Mouse (Mus musculus) embryonic facial prominence, embryonic 14.5 days (tissue): ENCODE measurements around the gene Fam133b. TPM values are rescaled to one million over a fixed set of nuclear protein-coding genes. Genes with fewer than 3 reads are reported as not detected.
"Not testable (repeated sequence)": the region's sequence is repeated elsewhere in the genome, so short reads cannot be mapped to it uniquely, and the experiment has no call there.

Experiments used
- ATAC-seq: fragments of 200-750 bp; cut with Nextera tagmentation; 2 replicates; pipeline ENCODE4 v1.8.0; 2017; ENCODE audit warnings: low read depth, moderate number of reproducible peaks, moderate TSS enrichment
- DNase-seq: peaks from one replicate; pipeline ENCODE4 v3.0.0-alpha.2; 2015; ENCODE audit warnings: low spot score
- H3K27ac ChIP-seq: fragments of 300-500 bp; sonication (generic); replicated peaks from 2 replicates; pipeline ENCODE4 v1.5.1; 2014; ENCODE audit warnings: low read depth, mild to moderate bottlenecking, low read length, moderate library complexity
- H3K27me3 ChIP-seq: fragments of 300-500 bp; sonication (generic); replicated peaks from 2 replicates; pipeline ENCODE4 v1.6.1; 2014; ENCODE audit warnings: low read length; ENCODE audit not compliant: control insufficient read depth, insufficient read depth
- H3K36me3 ChIP-seq: fragments of 300-500 bp; sonication (generic); 2 replicates; pipeline ENCODE4 v1.6.1; 2014; ENCODE audit warnings: low read length, mixed read lengths; ENCODE audit not compliant: control insufficient read depth, insufficient read depth
- H3K4me1 ChIP-seq: fragments of 300-500 bp; sonication (generic); 2 replicates; pipeline ENCODE4 v1.6.1; 2014; ENCODE audit warnings: antibody characterized with exemption, low read length; ENCODE audit not compliant: control insufficient read depth, insufficient read depth
- H3K4me2 ChIP-seq: fragments of 300-500 bp; sonication (generic); 2 replicates; pipeline ENCODE4 v1.6.1; 2014; ENCODE audit warnings: low read depth, mild to moderate bottlenecking, low read length, moderate library complexity, mixed read lengths
- H3K4me3 ChIP-seq: fragments of 300-500 bp; sonication (generic); 2 replicates; pipeline ENCODE4 v1.5.1; 2014; ENCODE audit warnings: low read depth, mild to moderate bottlenecking, low read length
- H3K9ac ChIP-seq: fragments of 300-500 bp; sonication (generic); 2 replicates; pipeline ENCODE4 v1.6.1; 2014; ENCODE audit warnings: low read depth, mild to moderate bottlenecking, low read length, moderate library complexity, mixed read lengths
- H3K9me3 ChIP-seq: fragments of 300-500 bp; sonication (generic); 2 replicates; pipeline ENCODE4 v1.6.1; 2016; ENCODE audit warnings: low read length; ENCODE audit not compliant: control insufficient read depth
- WGBS: fragments of 180-500 bp; shearing (Covaris S2); extraction: QIAGEN DNeasy Blood & Tissue Kit; methylation state at CpG from one replicate; pipeline ENCODE4 v1.1.7; 2014; 5-methylcytosine and 5-hydroxymethylcytosine counted together
- polyA plus RNA-seq: library from polyadenylated mRNA; unstranded; fragments of >200 nt; fragmentation: Nextera tagmentation; extraction: Ambion mirVana; gene quantifications from 2 replicates; pipeline ENCODE4 v1.2.1, GENCODE M21; 2014

Fam133b gene
- polyA plus RNA-seq, 1 experiment from 2014 or later, result 27.2 TPM

DNA sequence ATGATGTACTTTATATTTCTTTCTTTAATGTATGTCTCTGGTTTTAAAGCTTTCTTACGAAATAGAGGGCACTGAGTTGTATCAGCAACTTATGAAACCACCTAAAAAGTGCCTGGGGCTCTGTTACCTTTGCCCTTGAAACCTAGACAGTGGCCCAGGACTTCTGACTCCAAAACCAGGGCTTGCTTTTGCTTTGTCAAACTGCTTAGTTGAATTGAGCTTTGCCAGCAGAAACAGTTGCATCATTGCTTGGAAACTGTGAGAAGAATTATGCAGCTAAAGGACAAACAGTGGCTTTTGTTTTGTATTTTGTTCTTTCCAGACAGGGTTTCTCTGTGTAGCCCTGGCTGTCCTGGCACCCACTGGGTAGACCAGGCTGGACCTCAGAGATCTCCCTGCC lies 56.7 kb downstream of the Fam133b start:
- Histone ChIP-seq H3K4me1 (peaks cover 2% of the 10 kb centered on the region; the same call in 1 of the 2 replicates), H3K36me3 (peaks cover 13% of the 10 kb centered on the region), H3K9ac (no peak overlapping the region), H3K4me2 (no peak overlapping the region), H3K27ac (no peak overlapping the region), H3K4me3 (no peak overlapping the region), H3K27me3 (no peaks in the 10 kb centered on the region), H3K9me3 (no peaks in the 10 kb centered on the region)
- 82% methylated on average over 1 of the region's 1 CpGs for whole genome bisulfite sequencing
- no peak for DNase-seq
- ATAC-seq, result no peak

GRCm38 (mm10) chr5:3600790-3601189 lies 57.2 kb downstream of the Fam133b start:
- H3K36me3 ChIP-seq, result peaks cover 17% of the 10 kb centered on the region
- no peak overlapping the region for H3K4me3 ChIP-seq
- DNase-seq, result no peak
- H3K9me3 ChIP-seq, result no peaks in the 10 kb centered on the region
- WGBS, result 92% methylated on average over 3 of the region's 3 CpGs
- H3K9ac ChIP-seq, result no peak overlapping the region
- no peak for ATAC-seq
- H3K4me2 ChIP-seq, result no peak overlapping the region
- no peaks in the 10 kb centered on the region for H3K27me3 ChIP-seq
- H3K27ac ChIP-seq, result no peak overlapping the region
- no peaks in the 10 kb centered on the region for H3K4me1 ChIP-seq

GRCm38 (mm10) chr5:3607114-3607513 lies 63.5 kb downstream of the Fam133b start:
- Histone ChIP-seq H3K9me3 (no peaks in the 10 kb centered on the region), H3K4me1 (no peaks in the 10 kb centered on the region), H3K4me2 (no peak overlapping the region), H3K4me3 (no peak overlapping the region), H3K27me3 (no peaks in the 10 kb centered on the region), H3K27ac (no peak overlapping the region), H3K9ac (no peak overlapping the region), H3K36me3 (peaks cover 50% of the 10 kb centered on the region)
- 94% methylated on average over 9 of the region's 9 CpGs for WGBS
- ATAC-seq, result no peak
- DNase-seq, result no peak

DNA sequence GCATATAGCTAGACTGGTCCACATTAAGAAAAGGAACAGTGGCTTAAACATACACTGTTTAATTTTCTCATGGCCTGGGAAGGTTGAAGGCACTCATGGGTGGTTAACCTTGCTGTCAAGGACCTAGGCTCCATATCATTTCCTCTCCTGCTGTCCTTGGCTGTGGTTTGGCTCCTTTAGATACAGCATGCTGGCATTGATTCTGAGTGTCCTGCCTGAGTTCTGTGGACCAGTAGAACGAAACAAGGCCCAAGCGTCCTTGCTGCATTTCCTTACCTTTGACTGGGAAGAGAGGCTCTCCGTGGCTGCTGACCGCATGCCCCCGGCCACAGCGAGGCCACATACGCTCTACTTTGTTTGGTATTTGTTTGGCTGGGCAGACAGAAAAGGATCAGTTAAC lies 65.6 kb downstream of the Fam133b start:
- Histone ChIP-seq H3K9me3 (no peaks in the 10 kb centered on the region), H3K36me3 (peaks cover 50% of the 10 kb centered on the region), H3K4me1 (no peaks in the 10 kb centered on the region), H3K4me2 (no peak overlapping the region), H3K27ac (no peak overlapping the region), H3K27me3 (no peaks in the 10 kb centered on the region), H3K4me3 (no peak overlapping the region), H3K9ac (no peak overlapping the region)
- 94% methylated on average over 7 of the region's 7 CpGs for WGBS
- ATAC-seq (no peak), DNase-seq (no peak)

- H3K27ac ChIP-seq, H3K4me2 ChIP-seq, DNase-seq, H3K4me1 ChIP-seq, H3K9ac ChIP-seq, ATAC-seq, H3K27me3 ChIP-seq, H3K4me3 ChIP-seq, H3K9me3 ChIP-seq: not testable (repeated sequence)
- peaks cover 35% of the 10 kb centered on the region for H3K36me3 ChIP-seq
- WGBS, result 97% methylated on average over 2 of the region's 2 CpGs
These were observed 68.2 kb downstream of the Fam133b start for GRCm38 (mm10) chr5:3611835-3612234.

Other genes with a start within 250 kb of the Fam133b start
- 20.9 and 21.3 TPM in 2 replicates for gene Cdk6, start 202.3 kb upstream of the Fam133b start, polyA plus RNA-seq
- gene 1700109H08Rik, start 27.7 kb downstream of the Fam133b start, polyA plus RNA-seq, result 1.5 and 1.6 TPM in 2 replicates
- gene Pex1, start 52.2 kb downstream of the Fam133b start, polyA plus RNA-seq, result 12.9 and 13.0 TPM in 2 replicates
- gene Rbm48, start 52.8 kb downstream of the Fam133b start, polyA plus RNA-seq, result 11.4 TPM in 2 replicates
- gene Tmbim7, start 107.3 kb downstream of the Fam133b start, polyA plus RNA-seq, result not detected in 2 replicates
- gene Gatad1, start 113.4 kb downstream of the Fam133b start, polyA plus RNA-seq, result 65.2 and 65.8 TPM in 2 replicates